Comparison of ENCODE assay signal across 8 mouse cellular contexts in the genomic region with DNA sequence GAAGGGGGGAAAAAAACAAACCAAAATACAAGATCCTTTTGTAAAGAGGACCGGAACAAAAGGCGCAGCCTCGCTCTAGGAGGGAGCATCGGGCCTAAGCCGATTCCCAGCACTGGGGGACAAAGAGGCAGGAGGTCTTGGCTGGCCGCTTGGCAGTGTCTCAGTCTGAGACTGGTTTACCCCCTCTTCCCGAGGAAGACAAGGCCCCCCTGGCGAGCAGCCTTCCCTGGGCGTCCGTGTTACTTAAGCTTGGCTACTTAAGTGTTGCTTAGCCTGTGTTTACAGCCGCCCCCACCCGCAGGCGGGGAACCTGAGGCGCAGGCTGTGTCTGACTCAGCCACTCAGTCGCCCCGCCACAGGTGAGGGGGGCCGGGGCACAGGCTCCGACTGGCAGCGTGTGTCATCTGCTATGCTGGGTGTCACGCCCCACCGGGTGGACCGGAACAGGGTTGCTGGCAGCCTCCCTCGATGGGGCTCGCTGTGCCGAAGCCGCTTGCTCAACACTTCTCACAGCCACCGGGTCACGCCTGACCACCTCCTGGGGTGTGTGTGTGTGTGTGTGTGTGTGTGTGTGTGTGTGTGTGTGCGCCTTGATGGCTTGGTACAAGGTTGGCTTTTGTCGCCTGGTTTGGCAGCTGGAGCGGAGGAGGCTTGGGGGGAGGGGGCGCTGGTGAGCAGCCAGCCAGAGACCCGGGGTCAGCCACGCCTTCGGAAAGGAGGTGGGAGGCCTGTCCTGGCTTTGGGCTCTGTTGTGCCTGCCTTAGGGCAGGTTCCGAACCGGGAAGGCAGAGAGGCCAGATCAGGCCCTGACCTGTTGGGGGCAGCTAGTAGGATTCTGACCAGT. TPM values are rescaled to one million over a fixed set of nuclear protein-coding genes. Genes with fewer than 3 reads are reported as not detected.
DNase-seq lines count a peak whose midpoint lies in the region; TF ChIP-seq lines count a peak whose summit lies in the region.

No protein-coding gene starts in this region.

- H3K36me3 ChIP-seq in E14TG2a.4 (ENCODE audit: insufficient read depth, low read length), result peaks cover 26% of the 10 kb centered on the region

- peaks cover 72% of the 10 kb centered on the region for H3K4me1 ChIP-seq in E14TG2a.4 (replicated peaks; ENCODE audit: low read depth, low read length)

- 0 out of 2 replicates have a peak, but pooled peaks have one; percentile 12 for TF ChIP-seq CTCF in E14TG2a.4 (conservative IDR thresholded peaks at IDR 0.05; ENCODE audit: low read length)
- peak; percentile 15; the same call in 1 of the 2 replicates for TF ChIP-seq CTCF in brain, embryonic 14.5 days (IDR thresholded peaks at IDR 0.05; ENCODE audit: borderline replicate concordance, extremely low read depth, insufficient read depth, insufficient read length)

- TF ChIP-seq POLR2A in brain, embryonic 14.5 days (IDR thresholded peaks at IDR 0.05; ENCODE audit: borderline replicate concordance, extremely low read depth, insufficient read depth, insufficient read length, poor library complexity, severe bottlenecking), result no peak

- intact Hi-C loops in heart, postnatal 14 days (cut with DNase I), result no loop called here

- H3K4me3 ChIP-seq in E14TG2a.4 (replicated peaks; ENCODE audit: low read length), result peak overlapping the region; percentile 88

- DNase-seq in brain, embryonic 14.5 days (ENCODE audit: low read depth), result peak; percentile 90
- peak; percentile 91 for DNase-seq in fibroblast of lung, adult 2 months (ENCODE audit: low read depth)
- peak; percentile 64 to 65 for DNase-seq in heart, postnatal 14 days
- DNase-seq in kidney, postnatal 4 days, result peak; percentile 90 to 94
- DNase-seq in lung, postnatal 25 days (ENCODE audit: low spot score), result peak; percentile 92
- peak; percentile 87 for DNase-seq in retina, postnatal 1 day
- peak; percentile 91 for DNase-seq in thymus, postnatal 4 days

- H3K9me3 ChIP-seq in E14TG2a.4 (ENCODE audit: low read length), result no peaks in the 10 kb centered on the region

- H3K27me3 ChIP-seq in E14TG2a.4 (ENCODE audit: insufficient read depth, low read length), result no peaks in the 10 kb centered on the region

RNA-seq across cellular contexts. Expression of a gene that starts 50.5 kb away (rescaled TPM):
- polyA plus RNA-seq in brain, embryonic 14.5 days (2012; rRNA removed), result 22.9 and 37.8 TPM in 2 replicates
- total RNA-seq in heart, postnatal 14 days (2021), result 1 to 10 TPM; 3.2 to 6.4 TPM

Comparison
In these comparisons a context has a peak if more than half of its experiments do, and no peak if none do; other contexts are left out.
1. Peak in every context shown above with its lines: DNase-seq and H3K4me3 ChIP-seq.